Mouse (Mus musculus): ENCODE measurements around the gene Scn9a. TPM values are rescaled to one million over a fixed set of nuclear protein-coding genes. Genes with fewer than 3 reads are reported as not detected.

The Scn9a gene
- polyA plus RNA-seq, 1 experiment from 2014 or later, result 3.9 TPM

GRCm38 (mm10) chr2:66436286-66436685 lies 198.5 kb downstream of the Scn9a start:
- DNase-seq (ENCODE audit: low spot score), result peak; percentile 45
- no peaks in the 10 kb centered on the region for H3K9me3 ChIP-seq (ENCODE audit: control insufficient read depth, low read length)
- H3K27me3 ChIP-seq (replicated peaks; ENCODE audit: control insufficient read depth, insufficient read depth, low read length), result no peaks in the 10 kb centered on the region; the same call in 1 of the 2 replicates
- H3K9ac ChIP-seq (ENCODE audit: low read depth, low read length), result no peak overlapping the region
- no peak overlapping the region for H3K27ac ChIP-seq (replicated peaks; ENCODE audit: low read depth, low read length)
- WGBS, result 18% methylated on average over 3 of the region's 3 CpGs
- ATAC-seq (ENCODE audit: low read depth), result no peak
- no peaks in the 10 kb centered on the region for H3K36me3 ChIP-seq (ENCODE audit: control insufficient read depth, insufficient read depth, low read length)
- no peak overlapping the region for H3K4me2 ChIP-seq (ENCODE audit: low read depth, low read length)
- H3K4me3 ChIP-seq (ENCODE audit: low read depth, low read length), result no peak overlapping the region
- peaks cover 4% of the 10 kb centered on the region; the same call in 1 of the 2 replicates for H3K4me1 ChIP-seq (ENCODE audit: control insufficient read depth, insufficient read depth, low read length)

Other genes starting within 250 kb of the Scn9a start
- 0.67 and 0.84 TPM in 2 replicates for gene Scn1a, start 194.1 kb downstream of the Scn9a start, polyA plus RNA-seq (2014; fragmentation: Nextera tagmentation; extraction: Ambion mirVana)
- gene Scn7a, start 150.0 kb upstream of the Scn9a start, polyA plus RNA-seq (2014; fragmentation: Nextera tagmentation; extraction: Ambion mirVana), result 3.1 and 3.6 TPM in 2 replicates

Data from embryonic facial prominence, embryonic 14.5 days (tissue).